Mouse (Mus musculus): Measurements from ENCODE around the gene Abcc9. TPM values are rescaled to one million over a fixed set of nuclear protein-coding genes. Genes with fewer than 3 reads are reported as not detected.

Gene Abcc9
- total RNA-seq, 2 experiments from 2014 or later: 13.3 to 14.0 TPM

GRCm38 (mm10) chr6:142623351-142623750, 78.8 kb downstream of the Abcc9 start:
- DNase-seq (ENCODE audit: low spot score in 2 of 2): no peak

GRCm38 (mm10) chr6:142616659-142617058, 85.5 kb downstream of the Abcc9 start:
- DNase-seq (ENCODE audit: low spot score in 2 of 2): no peak

GRCm38 (mm10) chr6:142614324-142614723, 87.8 kb downstream of the Abcc9 start:
- no peak for DNase-seq (ENCODE audit: low spot score in 2 of 2)

- no peak for DNase-seq (ENCODE audit: low spot score in 2 of 2)
Observed at GRCm38 (mm10) chr6:142612366-142612765, 89.7 kb downstream of the Abcc9 start.

- no peak for DNase-seq (ENCODE audit: low spot score in 2 of 2)
Observed at GRCm38 (mm10) chr6:142609401-142610373, 92.4 kb downstream of the Abcc9 start.

GRCm38 (mm10) chr6:142607080-142607479, 95.0 kb downstream of the Abcc9 start:
- no peak for DNase-seq (ENCODE audit: low spot score in 2 of 2)

GRCm38 (mm10) chr6:142602772-142603171, 99.3 kb downstream of the Abcc9 start:
- DNase-seq (ENCODE audit: low spot score in 2 of 2): no peak

GRCm38 (mm10) chr6:142578831-142579230, 123.3 kb downstream of the Abcc9 start:
- no peak for DNase-seq (ENCODE audit: low spot score in 2 of 2)

- no peak for DNase-seq (ENCODE audit: low spot score in 2 of 2)
Observed at GRCm38 (mm10) chr6:142577801-142578200, 124.3 kb downstream of the Abcc9 start.

- no peak for DNase-seq (ENCODE audit: low spot score in 2 of 2)
Observed at GRCm38 (mm10) chr6:142572876-142573275, 129.2 kb downstream of the Abcc9 start.

- no peak for DNase-seq (ENCODE audit: low spot score in 2 of 2)
Observed at GRCm38 (mm10) chr6:142571629-142572360, 130.3 kb downstream of the Abcc9 start.

- DNase-seq (ENCODE audit: low spot score in 2 of 2): peak; percentile 56 to 59
Observed at GRCm38 (mm10) chr6:142571055-142571618, 131.0 kb downstream of the Abcc9 start, which contains the start of gene Kcnj8. Gene Kcnj8 (minus strand): TSS chr6:142571614.

GRCm38 (mm10) chr6:142570046-142570770, 131.9 kb downstream of the Abcc9 start:
- no peak for DNase-seq (ENCODE audit: low spot score in 2 of 2)

- no peak for DNase-seq (ENCODE audit: low spot score in 2 of 2)
Observed at GRCm38 (mm10) chr6:142568713-142569357, 133.3 kb downstream of the Abcc9 start.

GRCm38 (mm10) chr6:142567452-142567851, 134.7 kb downstream of the Abcc9 start:
- peak in 1 of 2 experiments; percentile 62 for DNase-seq (ENCODE audit: low spot score in 2 of 2)

- no peak for DNase-seq (ENCODE audit: low spot score in 2 of 2)
Observed at GRCm38 (mm10) chr6:142564746-142565145, 137.4 kb downstream of the Abcc9 start.

GRCm38 (mm10) chr6:142561151-142561550, 141.0 kb downstream of the Abcc9 start:
- DNase-seq (ENCODE audit: low spot score in 2 of 2): no peak

GRCm38 (mm10) chr6:142558772-142559679, 143.1 kb downstream of the Abcc9 start:
- DNase-seq (ENCODE audit: low spot score in 2 of 2): no peak

- no peak for DNase-seq (ENCODE audit: low spot score in 2 of 2)
Observed at GRCm38 (mm10) chr6:142558076-142558475, 144.0 kb downstream of the Abcc9 start.

Measured in adrenal gland, adult 18-20 months (tissue).